Mouse (Mus musculus) lung, postnatal 0 days (tissue): ENCODE measurements at regions not wholly inside any gene's neighbourhood (a gene's known extent, or its start where the extent isn't known, plus 50 kb on each side); places are given as distances from the start of the nearest gene placed in this dataset.

Experiments used
- CTCF ChIP-seq: IDR thresholded peaks from 2 replicates; pipeline ENCODE4 v1.5.1; 2016; ENCODE audit warnings: antibody characterized with exemption, mild to moderate bottlenecking
- EP300 ChIP-seq: IDR thresholded peaks from 2 replicates; pipeline ENCODE4 v1.6.1; 2016; ENCODE audit warnings: antibody characterized with exemption, mild to moderate bottlenecking, control low read depth

DNA sequence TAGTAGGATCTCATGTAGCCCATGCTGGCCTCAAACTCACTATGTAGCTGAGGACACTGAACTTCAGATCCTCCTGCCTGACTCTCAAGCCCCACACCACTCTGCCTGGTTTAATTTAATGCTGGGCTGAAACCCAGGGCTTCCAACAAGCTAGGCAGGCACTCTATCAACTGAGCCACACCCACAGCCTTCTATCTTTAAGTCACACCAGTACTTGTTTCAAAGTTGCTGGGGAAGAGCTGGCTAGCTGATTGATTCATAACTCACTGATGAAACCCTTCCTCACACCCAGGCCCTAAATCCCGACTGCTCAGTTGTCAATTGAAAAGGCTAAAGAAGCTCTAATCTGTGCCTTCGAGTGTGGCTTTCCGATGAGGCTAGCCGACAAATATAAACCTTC is 241.8 kb downstream of the Insig2 start:
- TF ChIP-seq EP300 (no peak), CTCF (no peak)
